Mouse (Mus musculus): ENCODE results near the gene Jarid2. TPM values are rescaled to one million over a fixed set of nuclear protein-coding genes. Genes with fewer than 3 reads are reported as not detected.
A peak's percentile ranks its signal among the peaks of the same experiment; 100 is the strongest.

Gene Jarid2
- total and polyA plus RNA-seq, 2 experiments from 2014 or later, result 16.5 to 22.2 TPM

GRCm38 (mm10) chr13:44811021-44811420 is 81.7 kb downstream of the Jarid2 start:
- DNase-seq (no peak), ATAC-seq (no peak)
- WGBS, result 78% methylated on average over 2 of the region's 2 CpGs

GRCm38 (mm10) chr13:44811601-44812000 is 82.3 kb downstream of the Jarid2 start:
- DNase-seq (no peak), ATAC-seq (no peak)
- WGBS, result 86% methylated on average over 10 of the region's 10 CpGs
- H3K9ac ChIP-seq, result no peak overlapping the region
- H3K27ac ChIP-seq (ENCODE audit: low read depth, low read length), result no peak overlapping the region
- H3K9me3 ChIP-seq (ENCODE audit: low read length), result no peaks in the 10 kb centered on the region
- H3K27me3 ChIP-seq (ENCODE audit: insufficient read depth, low read length), result no peaks in the 10 kb centered on the region
- no peak for TF ChIP-seq CTCF (IDR thresholded peaks at IDR 0.05; ENCODE audit: low read depth)
- no peak overlapping the region for H3K4me2 ChIP-seq (ENCODE audit: low read depth)
- H3K4me1 ChIP-seq (ENCODE audit: insufficient read depth), result 0 out of 2 replicates have a peak, but pooled peaks cover 7% of the 10 kb centered on the region
- no peak overlapping the region for H3K4me3 ChIP-seq (ENCODE audit: low read depth, low read length)
- no peaks in the 10 kb centered on the region for H3K36me3 ChIP-seq (ENCODE audit: insufficient read depth)

More at GRCm38 (mm10) chr13:44811021-44811420, 81.7 kb downstream of the Jarid2 start:
- no peak overlapping the region for H3K27ac ChIP-seq (ENCODE audit: low read depth, low read length)
- H3K27me3 ChIP-seq (ENCODE audit: insufficient read depth, low read length), result no peaks in the 10 kb centered on the region
- H3K4me2 ChIP-seq (ENCODE audit: low read depth), result no peak overlapping the region
- H3K4me1 ChIP-seq (ENCODE audit: insufficient read depth), result 0 out of 2 replicates have a peak, but pooled peaks cover 7% of the 10 kb centered on the region
- H3K36me3 ChIP-seq (ENCODE audit: insufficient read depth), result no peaks in the 10 kb centered on the region
- no peak for TF ChIP-seq CTCF (IDR thresholded peaks at IDR 0.05; ENCODE audit: low read depth)
- H3K9me3 ChIP-seq (ENCODE audit: low read length), result no peaks in the 10 kb centered on the region
- no peak overlapping the region for H3K4me3 ChIP-seq (ENCODE audit: low read depth, low read length)
- no peak overlapping the region for H3K9ac ChIP-seq

GRCm38 (mm10) chr13:44812381-44812780 is 83.1 kb downstream of the Jarid2 start:
- DNase-seq (no peak), ATAC-seq (no peak)
- no peak for TF ChIP-seq CTCF (IDR thresholded peaks at IDR 0.05; ENCODE audit: low read depth)
- no peak overlapping the region for H3K9ac ChIP-seq
- H3K4me1 ChIP-seq (ENCODE audit: insufficient read depth), result 0 out of 2 replicates have a peak, but pooled peaks cover 7% of the 10 kb centered on the region
- WGBS, result 80% methylated on average over 5 of the region's 5 CpGs
- no peaks in the 10 kb centered on the region for H3K27me3 ChIP-seq (ENCODE audit: insufficient read depth, low read length)
- no peak overlapping the region for H3K27ac ChIP-seq (ENCODE audit: low read depth, low read length)
- H3K9me3 ChIP-seq (ENCODE audit: low read length), result no peaks in the 10 kb centered on the region
- no peak overlapping the region for H3K4me3 ChIP-seq (ENCODE audit: low read depth, low read length)
- no peaks in the 10 kb centered on the region for H3K36me3 ChIP-seq (ENCODE audit: insufficient read depth)
- H3K4me2 ChIP-seq (ENCODE audit: low read depth), result no peak overlapping the region

GRCm38 (mm10) chr13:44819400-44819799 is 90.1 kb downstream of the Jarid2 start:
- no peaks in the 10 kb centered on the region for H3K27me3 ChIP-seq (ENCODE audit: insufficient read depth, low read length)
- H3K36me3 ChIP-seq (ENCODE audit: insufficient read depth), result no peaks in the 10 kb centered on the region
- DNase-seq (peak; percentile 47), ATAC-seq (no peak)
- under 1% methylated on average over 4 of the region's 4 CpGs for WGBS
- no peaks in the 10 kb centered on the region for H3K9me3 ChIP-seq (ENCODE audit: low read length)
- no peak overlapping the region for H3K9ac ChIP-seq
- H3K4me3 ChIP-seq (ENCODE audit: low read depth, low read length), result no peak overlapping the region
- no peak overlapping the region for H3K4me2 ChIP-seq (ENCODE audit: low read depth)
- TF ChIP-seq CTCF (IDR thresholded peaks at IDR 0.05; ENCODE audit: low read depth), result no peak
- no peak overlapping the region for H3K27ac ChIP-seq (ENCODE audit: low read depth, low read length)
- 0 out of 2 replicates have a peak, but pooled peaks cover 3% of the 10 kb centered on the region for H3K4me1 ChIP-seq (ENCODE audit: insufficient read depth)

- DNase-seq (no peak), ATAC-seq (no peak)
- H3K9ac ChIP-seq, result no peak overlapping the region
- H3K9me3 ChIP-seq (ENCODE audit: low read length), result no peaks in the 10 kb centered on the region
- no peak overlapping the region for H3K27ac ChIP-seq (ENCODE audit: low read depth, low read length)
- no peak overlapping the region for H3K4me3 ChIP-seq (ENCODE audit: low read depth, low read length)
- no peaks in the 10 kb centered on the region for H3K36me3 ChIP-seq (ENCODE audit: insufficient read depth)
- H3K27me3 ChIP-seq (ENCODE audit: insufficient read depth, low read length), result no peaks in the 10 kb centered on the region
- H3K4me2 ChIP-seq (ENCODE audit: low read depth), result no peak overlapping the region
- no peaks in the 10 kb centered on the region for H3K4me1 ChIP-seq (ENCODE audit: insufficient read depth)
- no peak for TF ChIP-seq CTCF (IDR thresholded peaks at IDR 0.05; ENCODE audit: low read depth)
Observed at GRCm38 (mm10) chr13:44822578-44822977, 93.3 kb downstream of the Jarid2 start.

GRCm38 (mm10) chr13:44828903-44829302 is 99.6 kb downstream of the Jarid2 start:
- WGBS, result 59% methylated on average over 5 of the region's 5 CpGs
- no peak for ATAC-seq
- H3K36me3 ChIP-seq (ENCODE audit: insufficient read depth), result no peaks in the 10 kb centered on the region
- no peak for TF ChIP-seq CTCF (IDR thresholded peaks at IDR 0.05; ENCODE audit: low read depth)
- H3K4me2 ChIP-seq (ENCODE audit: low read depth), result no peak overlapping the region
- H3K9me3 ChIP-seq (ENCODE audit: low read length), result no peaks in the 10 kb centered on the region
- H3K27me3 ChIP-seq (ENCODE audit: insufficient read depth, low read length), result no peaks in the 10 kb centered on the region
- H3K4me3 ChIP-seq (ENCODE audit: low read depth, low read length), result no peak overlapping the region
- no peak for DNase-seq
- no peak overlapping the region for H3K27ac ChIP-seq (ENCODE audit: low read depth, low read length)
- H3K4me1 ChIP-seq (ENCODE audit: insufficient read depth), result no peaks in the 10 kb centered on the region
- H3K9ac ChIP-seq, result no peak overlapping the region

- ATAC-seq (no peak), DNase-seq (no peak)
- no peak for TF ChIP-seq CTCF (IDR thresholded peaks at IDR 0.05; ENCODE audit: low read depth)
- Histone ChIP-seq H3K27me3 (ENCODE audit: insufficient read depth, low read length) (no peaks in the 10 kb centered on the region), H3K9ac (no peak overlapping the region), H3K27ac (ENCODE audit: low read depth, low read length) (no peak overlapping the region), H3K36me3 (ENCODE audit: insufficient read depth) (no peaks in the 10 kb centered on the region), H3K9me3 (ENCODE audit: low read length) (no peaks in the 10 kb centered on the region), H3K4me1 (ENCODE audit: insufficient read depth) (no peaks in the 10 kb centered on the region), H3K4me3 (ENCODE audit: low read depth, low read length) (no peak overlapping the region), H3K4me2 (ENCODE audit: low read depth) (no peak overlapping the region)
- WGBS, result 84% methylated on average over 2 of the region's 2 CpGs
Observed at GRCm38 (mm10) chr13:44832104-44832503, 102.8 kb downstream of the Jarid2 start.
